Mouse (Mus musculus): ENCODE measurements around the gene Usp10. TPM values are rescaled to one million over a fixed set of nuclear protein-coding genes. Genes with fewer than 3 reads are reported as not detected.

The Usp10 gene
- total RNA-seq, 4 experiments from 2014 or later: 50.6 to 55.9 (median 53.1) TPM

- DNase-seq (ENCODE audit: low spot score in 2 of 2): no peak
These were observed 4.0 kb downstream of the Usp10 start for GRCm38 (mm10) chr8:119914161-119914560.

- DNase-seq (ENCODE audit: low spot score in 2 of 2): no peak
These were observed 5.1 kb downstream of the Usp10 start for GRCm38 (mm10) chr8:119915298-119915697.

GRCm38 (mm10) chr8:119916237-119916892 lies 6.2 kb downstream of the Usp10 start:
- DNase-seq (ENCODE audit: low spot score in 2 of 2): no peak

- no peak for DNase-seq (ENCODE audit: low spot score in 2 of 2)
These were observed 7.3 kb downstream of the Usp10 start for GRCm38 (mm10) chr8:119917415-119917814.

GRCm38 (mm10) chr8:119918155-119918567 lies 8.0 kb downstream of the Usp10 start:
- no peak for DNase-seq (ENCODE audit: low spot score in 2 of 2)

- DNase-seq (ENCODE audit: low spot score in 2 of 2): no peak
These were observed 13.1 kb downstream of the Usp10 start for GRCm38 (mm10) chr8:119923259-119923658.

- no peak for DNase-seq (ENCODE audit: low spot score in 2 of 2)
These were observed 15.3 kb downstream of the Usp10 start for GRCm38 (mm10) chr8:119925428-119925827.

- DNase-seq (ENCODE audit: low spot score in 2 of 2): no peak
These were observed 16.3 kb downstream of the Usp10 start for GRCm38 (mm10) chr8:119926474-119926873.

- DNase-seq (ENCODE audit: low spot score in 2 of 2): no peak
These were observed 17.4 kb downstream of the Usp10 start for GRCm38 (mm10) chr8:119927422-119928092.

GRCm38 (mm10) chr8:119931317-119931716 lies 21.2 kb downstream of the Usp10 start:
- DNase-seq (ENCODE audit: low spot score in 2 of 2): no peak

- no peak for DNase-seq (ENCODE audit: low spot score in 2 of 2)
These were observed 23.5 kb downstream of the Usp10 start for GRCm38 (mm10) chr8:119933681-119934080.

- no peak for DNase-seq (ENCODE audit: low spot score in 2 of 2)
These were observed 25.4 kb downstream of the Usp10 start for GRCm38 (mm10) chr8:119935541-119935940.

GRCm38 (mm10) chr8:119938481-119938880 lies 28.3 kb downstream of the Usp10 start:
- no peak for DNase-seq (ENCODE audit: low spot score in 2 of 2)

GRCm38 (mm10) chr8:119939336-119939735 lies 29.2 kb downstream of the Usp10 start:
- DNase-seq (ENCODE audit: low spot score in 2 of 2): no peak

- DNase-seq (ENCODE audit: low spot score in 2 of 2): no peak
These were observed 31.3 kb downstream of the Usp10 start for GRCm38 (mm10) chr8:119941471-119941870.

GRCm38 (mm10) chr8:119943616-119944015 lies 33.5 kb downstream of the Usp10 start:
- no peak for DNase-seq (ENCODE audit: low spot score in 2 of 2)

GRCm38 (mm10) chr8:119944096-119944811 lies 34.1 kb downstream of the Usp10 start:
- peak; percentile 57 to 59 for DNase-seq (ENCODE audit: low spot score in 2 of 2)

- no peak for DNase-seq (ENCODE audit: low spot score in 2 of 2)
These were observed 36.2 kb downstream of the Usp10 start for GRCm38 (mm10) chr8:119946326-119946865.

- DNase-seq (ENCODE audit: low spot score in 2 of 2): no peak
These were observed 37.5 kb downstream of the Usp10 start for GRCm38 (mm10) chr8:119947653-119948052.

- DNase-seq (ENCODE audit: low spot score in 2 of 2): no peak
These were observed 38.2 kb downstream of the Usp10 start for GRCm38 (mm10) chr8:119948340-119948739.

- DNase-seq (ENCODE audit: low spot score in 2 of 2): no peak
These were observed 42.1 kb downstream of the Usp10 start for GRCm38 (mm10) chr8:119952282-119952681.

GRCm38 (mm10) chr8:119952747-119953146 lies 42.6 kb downstream of the Usp10 start:
- DNase-seq (ENCODE audit: low spot score in 2 of 2): no peak

Measured in gastrocnemius, adult 8-10 months (tissue).